Mouse (Mus musculus) midbrain, embryonic 14.5 days (tissue): ENCODE results near the gene Rfx1. TPM values are rescaled to one million over a fixed set of nuclear protein-coding genes. Genes with fewer than 3 reads are reported as not detected.

ENCODE experiments used
- ATAC-seq: fragments of 200-750 bp; cut with Nextera tagmentation; 2 replicates; pipeline ENCODE4 v1.8.0; 2017; ENCODE audit warnings: moderate number of reproducible peaks, moderate library complexity; ENCODE audit not compliant: low FRiP score, low TSS enrichment
- DNase-seq: peaks from one replicate; pipeline ENCODE4 v3.0.0-alpha.2; 2015
- H3K27ac ChIP-seq: fragments of 300-500 bp; sonication (generic); replicated peaks from 2 replicates; pipeline ENCODE4 v1.5.1; 2014; ENCODE audit warnings: mild to moderate bottlenecking, low read depth, low read length, moderate library complexity
- H3K27me3 ChIP-seq: fragments of 300-500 bp; sonication (generic); 2 replicates; pipeline ENCODE4 v1.6.1; 2014; ENCODE audit warnings: low read length, control low read depth, mixed read lengths; ENCODE audit not compliant: control insufficient read depth, insufficient read depth
- H3K36me3 ChIP-seq: fragments of 300-500 bp; sonication (generic); 2 replicates; pipeline ENCODE4 v1.6.1; 2014; ENCODE audit warnings: low read length, control low read depth; ENCODE audit not compliant: control insufficient read depth, insufficient read depth
- H3K4me1 ChIP-seq: fragments of 300-500 bp; sonication (generic); 2 replicates; pipeline ENCODE4 v1.6.1; 2014; ENCODE audit warnings: mild to moderate bottlenecking, antibody characterized with exemption, low read length, control low read depth; ENCODE audit not compliant: control insufficient read depth, insufficient read depth
- H3K4me2 ChIP-seq: fragments of 300-500 bp; sonication (generic); 2 replicates; pipeline ENCODE4 v1.6.1; 2014; ENCODE audit warnings: mild to moderate bottlenecking, low read length, moderate library complexity
- H3K4me3 ChIP-seq: fragments of 300-500 bp; sonication (generic); replicated peaks from 2 replicates; pipeline ENCODE4 v1.5.1; 2014; ENCODE audit warnings: low read depth, low read length
- H3K9ac ChIP-seq: fragments of 300-500 bp; sonication (generic); replicated peaks from 2 replicates; pipeline ENCODE4 v1.6.1; 2014; ENCODE audit warnings: mild to moderate bottlenecking, low read length, moderate library complexity
- H3K9me3 ChIP-seq: fragments of 300-500 bp; sonication (generic); 2 replicates; pipeline ENCODE4 v1.6.1; 2016; ENCODE audit warnings: low read length, control low read depth, mixed read lengths; ENCODE audit not compliant: control insufficient read depth
- WGBS: fragments of 180-500 bp; shearing (Covaris S2); extraction: QIAGEN DNeasy Blood & Tissue Kit; methylation state at CpG from one replicate; pipeline ENCODE4 v1.1.7; 2014; 5-methylcytosine and 5-hydroxymethylcytosine counted together
- polyA plus RNA-seq: library from polyadenylated mRNA; unstranded; fragments of >200 nt; fragmentation: Nextera tagmentation; extraction: Ambion mirVana; gene quantifications from 2 replicates; pipeline ENCODE4 v1.2.1, GENCODE M21; 2014

The Rfx1 gene
- polyA plus RNA-seq, 1 experiment from 2014 or later = 11.2 TPM

DNA sequence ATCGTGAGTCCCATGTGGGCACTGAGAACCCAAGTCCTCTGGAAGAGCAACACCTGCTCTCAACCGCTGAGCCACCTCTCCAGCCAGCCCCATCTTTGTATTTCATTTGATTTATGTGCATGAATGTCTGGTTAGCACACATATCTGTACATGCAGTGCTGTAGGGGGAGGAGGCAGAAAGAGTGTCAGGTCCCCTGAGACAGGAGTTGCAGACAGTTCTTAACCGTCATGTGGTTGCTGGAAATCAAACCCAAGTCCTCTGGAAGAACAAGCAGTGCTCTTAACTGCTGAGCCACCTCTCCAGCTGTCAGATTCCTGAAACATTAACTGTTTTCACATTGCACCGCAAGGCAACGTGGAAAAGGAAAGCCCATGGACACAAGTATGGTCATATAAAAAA lies 18.5 kb upstream of the Rfx1 start:
- Histone ChIP-seq H3K9ac (no peak overlapping the region), H3K4me2 (no peak overlapping the region), H3K4me3 (no peak overlapping the region), H3K27ac (no peak overlapping the region), H3K4me1 (no peaks in the 10 kb centered on the region), H3K36me3 (no peaks in the 10 kb centered on the region), H3K27me3 (peaks cover 26% of the 10 kb centered on the region), H3K9me3 (no peaks in the 10 kb centered on the region)
- no peak for DNase-seq
- ATAC-seq = no peak
- WGBS = 87% methylated on average over 5 of the region's 5 CpGs

DNA sequence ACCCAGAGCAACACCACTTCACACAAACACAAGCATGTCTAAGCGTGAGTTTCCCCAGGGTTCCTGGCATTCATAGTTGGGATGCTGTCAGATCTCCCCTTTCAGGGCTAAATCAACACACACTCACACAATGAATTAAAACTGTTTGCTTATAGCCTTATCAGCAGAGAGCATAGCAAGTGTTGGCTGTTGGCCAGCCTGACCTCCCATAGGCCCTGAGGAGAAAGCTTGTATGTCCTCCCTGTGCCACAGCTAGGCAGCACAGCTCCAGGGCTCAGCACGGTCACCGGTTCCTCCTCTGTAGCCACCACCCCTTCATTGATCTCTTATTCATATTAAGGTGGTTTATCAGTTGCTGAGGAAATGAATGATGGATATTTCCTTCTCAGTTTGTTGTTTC lies 13.9 kb upstream of the Rfx1 start:
- no peaks in the 10 kb centered on the region for H3K4me1 ChIP-seq
- 68% methylated on average over 3 of the region's 3 CpGs for WGBS
- no peak overlapping the region for H3K9ac ChIP-seq
- no peak overlapping the region for H3K27ac ChIP-seq
- H3K9me3 ChIP-seq = no peaks in the 10 kb centered on the region
- H3K4me2 ChIP-seq = no peak overlapping the region
- no peak overlapping the region for H3K4me3 ChIP-seq
- DNase-seq (peak; percentile 32), ATAC-seq (no peak)
- H3K36me3 ChIP-seq = no peaks in the 10 kb centered on the region
- H3K27me3 ChIP-seq = no peaks in the 10 kb centered on the region

DNA sequence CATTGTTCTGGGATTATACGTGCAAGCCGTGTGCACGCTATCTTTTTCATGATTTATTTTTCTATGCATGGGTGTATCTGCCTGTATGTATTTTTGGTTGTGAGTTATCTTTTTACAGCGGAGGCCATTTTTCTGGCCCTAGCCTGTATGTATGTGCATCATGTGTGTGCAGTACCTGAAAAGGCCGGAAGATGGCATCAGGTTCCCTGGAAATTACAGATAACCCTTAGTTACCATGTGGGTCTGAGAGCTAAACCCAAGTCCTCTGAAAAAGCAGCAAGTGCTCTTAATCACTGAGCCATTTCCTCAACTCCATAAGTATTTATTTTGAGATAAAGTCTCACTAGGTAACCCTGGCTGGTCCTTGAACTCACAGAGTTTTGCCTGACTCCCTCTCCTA lies 13.4 kb upstream of the Rfx1 start:
- no peak overlapping the region for H3K27ac ChIP-seq
- 87% methylated on average over 5 of the region's 5 CpGs for WGBS
- no peak overlapping the region for H3K4me3 ChIP-seq
- H3K27me3 ChIP-seq = no peaks in the 10 kb centered on the region
- DNase-seq (no peak), ATAC-seq (no peak)
- no peaks in the 10 kb centered on the region for H3K9me3 ChIP-seq
- no peaks in the 10 kb centered on the region for H3K36me3 ChIP-seq
- no peak overlapping the region for H3K9ac ChIP-seq
- no peaks in the 10 kb centered on the region for H3K4me1 ChIP-seq
- H3K4me2 ChIP-seq = no peak overlapping the region

GRCm38 (mm10) chr8:84057827-84058226 lies 8.8 kb upstream of the Rfx1 start:
- Histone ChIP-seq H3K9me3 (no peaks in the 10 kb centered on the region), H3K4me2 (no peak overlapping the region), H3K4me1 (no peaks in the 10 kb centered on the region), H3K4me3 (no peak overlapping the region), H3K27ac (no peak overlapping the region), H3K27me3 (no peaks in the 10 kb centered on the region), H3K36me3 (no peaks in the 10 kb centered on the region), H3K9ac (no peak overlapping the region)
- ATAC-seq (no peak), DNase-seq (no peak)
- WGBS = 100% methylated on average over 1 of the region's 1 CpGs

DNA sequence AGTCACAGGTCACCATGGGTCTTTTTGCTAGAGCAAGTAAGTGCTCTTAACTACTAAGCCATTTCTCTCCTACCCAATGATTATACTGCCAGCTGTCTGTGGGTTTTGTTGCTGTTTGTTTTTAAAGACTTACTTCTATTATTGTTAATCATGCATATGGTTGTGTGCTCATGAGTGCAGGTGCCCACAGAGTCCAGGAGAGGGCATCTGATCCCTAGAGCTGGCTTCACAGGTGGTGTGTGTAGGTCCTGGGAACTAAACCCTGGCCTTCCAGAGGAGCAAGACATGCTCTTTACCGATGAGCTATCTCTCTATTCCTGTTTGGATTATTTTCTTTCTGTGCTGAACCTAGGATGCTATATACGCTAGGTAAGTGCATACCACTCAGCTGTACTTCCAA lies 7.4 kb upstream of the Rfx1 start:
- 90% methylated on average over 2 of the region's 2 CpGs for WGBS
- H3K4me2 ChIP-seq = no peak overlapping the region

DNA sequence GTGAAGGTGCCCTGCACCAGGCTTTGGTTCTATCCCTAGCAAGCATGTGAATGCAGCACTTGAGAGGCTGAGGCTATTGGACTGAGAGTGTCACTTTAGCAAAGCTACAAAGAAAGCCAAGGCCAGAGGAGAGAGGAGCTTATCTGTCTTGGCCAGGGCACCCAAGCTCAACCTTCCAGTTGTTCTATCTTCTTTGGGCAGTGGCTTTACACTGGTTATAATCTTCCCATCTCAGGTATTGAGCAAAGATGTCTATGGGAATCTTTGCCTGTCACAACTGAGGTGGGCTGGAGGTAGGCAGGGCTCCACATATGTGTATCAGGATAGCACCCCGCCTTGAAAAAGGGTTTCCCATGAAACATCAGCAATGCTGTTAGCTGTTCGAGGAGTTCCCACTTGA lies 6.4 kb upstream of the Rfx1 start:
- no peak overlapping the region for H3K4me2 ChIP-seq
- H3K9me3 ChIP-seq = no peaks in the 10 kb centered on the region
- H3K4me3 ChIP-seq = no peak overlapping the region
- no peaks in the 10 kb centered on the region for H3K36me3 ChIP-seq
- H3K9ac ChIP-seq = no peak overlapping the region
- H3K27ac ChIP-seq = no peak overlapping the region
- no peaks in the 10 kb centered on the region for H3K4me1 ChIP-seq
- 96% methylated on average over 2 of the region's 2 CpGs for WGBS
- ATAC-seq = no peak
- H3K27me3 ChIP-seq = no peaks in the 10 kb centered on the region
- DNase-seq = no peak

More for the DNA sequence above, 7.4 kb upstream of the Rfx1 start:
- ATAC-seq (no peak), DNase-seq (no peak)
- no peaks in the 10 kb centered on the region for H3K27me3 ChIP-seq
- no peak overlapping the region for H3K27ac ChIP-seq
- no peaks in the 10 kb centered on the region for H3K9me3 ChIP-seq
- H3K36me3 ChIP-seq = no peaks in the 10 kb centered on the region
- no peaks in the 10 kb centered on the region for H3K4me1 ChIP-seq
- no peak overlapping the region for H3K4me3 ChIP-seq
- H3K9ac ChIP-seq = no peak overlapping the region

DNA sequence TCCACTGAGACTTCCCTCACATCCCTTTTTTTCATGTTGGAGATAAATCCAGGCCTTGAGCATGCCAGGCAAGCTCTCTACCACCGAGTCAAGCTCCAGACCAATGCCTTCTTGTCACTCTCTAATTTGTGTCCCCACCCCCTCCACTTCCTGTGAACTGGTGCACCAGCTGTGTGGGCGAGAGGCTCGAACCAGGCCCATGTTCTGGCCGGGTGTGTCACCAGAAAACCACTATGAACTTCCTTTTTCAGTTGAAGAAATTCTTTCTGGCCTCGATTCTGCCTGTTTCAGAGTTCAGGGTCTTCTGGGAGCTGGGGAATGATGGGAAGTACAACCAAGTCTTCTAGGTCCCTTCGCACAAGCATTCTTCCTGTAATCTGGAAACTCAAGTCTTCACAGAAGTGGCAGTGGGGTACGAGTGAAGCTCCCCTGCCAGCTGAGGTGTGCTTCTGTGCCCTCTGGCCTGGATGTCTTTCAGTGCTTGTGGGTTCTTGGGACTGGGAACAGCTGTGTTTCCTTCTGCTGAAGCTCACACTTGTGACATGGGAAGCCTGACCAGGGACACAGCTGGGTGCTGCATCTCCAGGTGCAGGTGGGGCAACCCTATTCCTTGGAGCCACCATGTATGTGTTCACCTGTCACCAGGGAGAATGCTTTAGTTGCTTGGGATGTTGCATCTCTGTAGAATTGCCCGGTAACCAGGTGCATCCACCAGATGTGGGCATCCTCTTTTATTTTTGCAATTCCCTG lies 2.6 kb upstream of the Rfx1 start:
- Histone ChIP-seq H3K4me2 (no peak overlapping the region), H3K4me3 (no peak overlapping the region), H3K27ac (no peak overlapping the region), H3K36me3 (no peaks in the 10 kb centered on the region), H3K4me1 (peaks cover 17% of the 10 kb centered on the region), H3K9ac (no peak overlapping the region), H3K9me3 (no peaks in the 10 kb centered on the region), H3K27me3 (no peaks in the 10 kb centered on the region)
- DNase-seq (no peak), ATAC-seq (no peak)
- 78% methylated on average over 8 of the region's 8 CpGs for WGBS

DNA sequence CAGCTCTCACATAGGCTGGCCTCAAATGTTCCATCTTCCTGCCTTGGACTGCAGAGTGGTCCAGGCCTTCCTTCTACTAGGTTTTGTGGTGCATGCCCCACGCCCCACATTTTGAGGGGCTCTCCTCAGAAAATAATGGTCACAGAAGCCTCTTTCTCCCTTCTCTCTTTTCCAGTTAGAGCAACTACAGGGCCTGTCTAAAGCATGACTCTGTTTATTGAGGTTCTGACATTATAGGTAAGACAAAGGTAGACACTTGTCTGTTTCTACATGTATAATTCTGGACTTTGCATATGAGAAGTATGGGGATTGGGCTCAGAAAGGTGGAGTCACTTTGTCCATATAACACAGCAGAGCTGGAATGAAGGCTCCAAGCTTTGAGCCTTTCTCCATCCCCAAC lies 1.6 kb upstream of the Rfx1 start, which contains the start of gene Gm10643:
TSS of gene Gm10643 (minus strand) at position 101 of the 400 bp plus-strand sequence.
- no peak for DNase-seq
- H3K9me3 ChIP-seq = no peaks in the 10 kb centered on the region
- H3K36me3 ChIP-seq = no peaks in the 10 kb centered on the region
- H3K4me2 ChIP-seq = peak within 1 kb of the TSS; percentile 84
- peak within 1 kb of the TSS; percentile 77 for H3K27ac ChIP-seq
- no peak for ATAC-seq
- peak within 1 kb of the TSS; percentile 99 for H3K4me3 ChIP-seq
- H3K27me3 ChIP-seq = no peaks in the 10 kb centered on the region
- H3K9ac ChIP-seq = peak within 1 kb of the TSS; percentile 50
- 97% methylated on average over 1 of the region's 1 CpGs for whole genome bisulfite sequencing
- peaks cover 21% of the 10 kb centered on the region for H3K4me1 ChIP-seq

GRCm38 (mm10) chr8:84065457-84066072 lies 1.1 kb upstream of the Rfx1 start:
- no peaks in the 10 kb centered on the region for H3K36me3 ChIP-seq
- WGBS = 27% methylated on average over 5 of the region's 5 CpGs
- peak overlapping the region; percentile 77; the same call in 1 of the 2 replicates for H3K27ac ChIP-seq
- no peaks in the 10 kb centered on the region for H3K27me3 ChIP-seq
- DNase-seq = no peak
- no peak for ATAC-seq
- peaks cover 21% of the 10 kb centered on the region for H3K4me1 ChIP-seq
- H3K4me2 ChIP-seq = peak overlapping the region; percentile 84
- no peaks in the 10 kb centered on the region for H3K9me3 ChIP-seq
- H3K4me3 ChIP-seq = peak overlapping the region; percentile 99
- H3K9ac ChIP-seq = peak overlapping the region; percentile 50
